Mouse (Mus musculus) neural tube, embryonic 14.5 days (tissue): ENCODE data around the gene C1qtnf5. TPM values are rescaled to one million over a fixed set of nuclear protein-coding genes. Genes with fewer than 3 reads are reported as not detected.

Source experiments
- ATAC-seq: fragments of 200-750 bp; cut with Nextera tagmentation; 2 replicates; pipeline ENCODE4 v1.8.0; 2017; ENCODE audit warnings: low read depth, mild to moderate bottlenecking, moderate TSS enrichment, moderate library complexity
- H3K27ac ChIP-seq: fragments of 300-500 bp; sonication (generic); 2 replicates; pipeline ENCODE4 v1.5.1; 2014; ENCODE audit warnings: low read depth, mild to moderate bottlenecking, control low read depth, low read length, moderate library complexity, mixed read lengths
- H3K27me3 ChIP-seq: fragments of 300-500 bp; sonication (generic); 2 replicates; pipeline ENCODE4 v1.6.1; 2014; ENCODE audit warnings: low read length; ENCODE audit not compliant: control insufficient read depth, insufficient read depth
- H3K36me3 ChIP-seq: fragments of 300-500 bp; sonication (generic); 2 replicates; pipeline ENCODE4 v1.6.1; 2014; ENCODE audit warnings: low read length, mixed read lengths; ENCODE audit not compliant: control insufficient read depth, insufficient read depth
- H3K4me1 ChIP-seq: fragments of 300-500 bp; sonication (generic); 2 replicates; pipeline ENCODE4 v1.6.1; 2014; ENCODE audit warnings: low read length; ENCODE audit not compliant: control insufficient read depth, insufficient read depth
- H3K4me2 ChIP-seq: fragments of 300-500 bp; sonication (generic); 2 replicates; pipeline ENCODE4 v1.6.1; 2014; ENCODE audit warnings: mild to moderate bottlenecking, low read depth, low read length, control low read depth
- H3K4me3 ChIP-seq: fragments of 300-500 bp; sonication (generic); 2 replicates; pipeline ENCODE4 v1.5.1; 2014; ENCODE audit warnings: low read depth, low read length, control low read depth, mixed read lengths
- H3K9ac ChIP-seq: fragments of 300-500 bp; sonication (generic); replicated peaks from 2 replicates; pipeline ENCODE4 v1.6.1; 2014; ENCODE audit warnings: low read depth, mild to moderate bottlenecking, control low read depth, low read length, mixed read lengths
- H3K9me3 ChIP-seq: fragments of 300-500 bp; sonication (generic); 2 replicates; pipeline ENCODE4 v1.6.1; 2016; ENCODE audit warnings: low read length; ENCODE audit not compliant: control insufficient read depth
- WGBS: fragments of 180-500 bp; shearing (Covaris S2); extraction: QIAGEN DNeasy Blood & Tissue Kit; methylation state at CpG from one replicate; pipeline ENCODE4 v1.1.7; 2014; 5-methylcytosine and 5-hydroxymethylcytosine counted together
- polyA plus RNA-seq: library from polyadenylated mRNA; unstranded; fragments of >200 nt; fragmentation: Nextera tagmentation; extraction: Ambion mirVana; gene quantifications from 2 replicates; pipeline ENCODE4 v1.2.1, GENCODE M21; 2014

C1qtnf5 gene
- polyA plus RNA-seq, 1 experiment from 2014 or later: 8.0 TPM

- H3K9me3 ChIP-seq: no peaks in the 10 kb centered on the region
- H3K27ac ChIP-seq: no peak overlapping the region
- H3K27me3 ChIP-seq: no peaks in the 10 kb centered on the region; the same call in 1 of the 2 replicates
- peaks cover 7% of the 10 kb centered on the region; the same call in 1 of the 2 replicates for H3K4me1 ChIP-seq
- no peak overlapping the region for H3K4me2 ChIP-seq
- no peak overlapping the region for H3K4me3 ChIP-seq
- no peaks in the 10 kb centered on the region for H3K36me3 ChIP-seq
- ATAC-seq: no peak
- WGBS: 85% methylated on average over 10 of the region's 10 CpGs
- H3K9ac ChIP-seq: no peak overlapping the region
Observed at GRCm38 (mm10) chr9:44078136-44078797, 28.8 kb upstream of the C1qtnf5 start.

GRCm38 (mm10) chr9:44078955-44079756, 27.9 kb upstream of the C1qtnf5 start:
- peaks cover 12% of the 10 kb centered on the region; the same call in 1 of the 2 replicates for H3K4me1 ChIP-seq
- no peaks in the 10 kb centered on the region for H3K36me3 ChIP-seq
- H3K9me3 ChIP-seq: no peaks in the 10 kb centered on the region
- H3K4me2 ChIP-seq: no peak overlapping the region
- no peak overlapping the region for H3K4me3 ChIP-seq
- ATAC-seq: peak; percentile 61; the same call in 1 of the 2 replicates
- H3K9ac ChIP-seq: no peak overlapping the region
- H3K27ac ChIP-seq: no peak overlapping the region
- 43% methylated on average over 16 of the region's 16 CpGs for WGBS
- H3K27me3 ChIP-seq: no peaks in the 10 kb centered on the region; the same call in 1 of the 2 replicates

- H3K4me1 ChIP-seq: peaks cover 14% of the 10 kb centered on the region; the same call in 1 of the 2 replicates
- WGBS: 77% methylated on average over 10 of the region's 10 CpGs
- H3K4me3 ChIP-seq: no peak overlapping the region
- ATAC-seq: no peak
- H3K27ac ChIP-seq: no peak overlapping the region
- no peak overlapping the region for H3K4me2 ChIP-seq
- no peaks in the 10 kb centered on the region for H3K9me3 ChIP-seq
- H3K9ac ChIP-seq: no peak overlapping the region
- H3K36me3 ChIP-seq: no peaks in the 10 kb centered on the region
- no peaks in the 10 kb centered on the region; the same call in 1 of the 2 replicates for H3K27me3 ChIP-seq
Observed at GRCm38 (mm10) chr9:44079997-44080780, 26.9 kb upstream of the C1qtnf5 start.

GRCm38 (mm10) chr9:44080953-44081352, 26.1 kb upstream of the C1qtnf5 start:
- no peak for ATAC-seq
- 66% methylated on average over 5 of the region's 5 CpGs for WGBS
- Histone ChIP-seq H3K36me3 (no peaks in the 10 kb centered on the region), H3K4me2 (no peak overlapping the region), H3K9ac (no peak overlapping the region), H3K9me3 (no peaks in the 10 kb centered on the region), H3K27me3 (no peaks in the 10 kb centered on the region; the same call in 1 of the 2 replicates), H3K27ac (no peak overlapping the region), H3K4me3 (no peak overlapping the region), H3K4me1 (peaks cover 14% of the 10 kb centered on the region; the same call in 1 of the 2 replicates)

- H3K36me3 ChIP-seq: no peaks in the 10 kb centered on the region
- no peaks in the 10 kb centered on the region for H3K9me3 ChIP-seq
- ATAC-seq: no peak
- no peak overlapping the region for H3K9ac ChIP-seq
- no peak overlapping the region for H3K4me3 ChIP-seq
- no peak overlapping the region for H3K27ac ChIP-seq
- peaks cover 14% of the 10 kb centered on the region; the same call in 1 of the 2 replicates for H3K4me1 ChIP-seq
- H3K4me2 ChIP-seq: no peak overlapping the region
- 62% methylated on average over 5 of the region's 5 CpGs for WGBS
- H3K27me3 ChIP-seq: no peaks in the 10 kb centered on the region; the same call in 1 of the 2 replicates
Observed at GRCm38 (mm10) chr9:44081581-44081980, 25.5 kb upstream of the C1qtnf5 start.

GRCm38 (mm10) chr9:44082266-44082665, 24.8 kb upstream of the C1qtnf5 start:
- Histone ChIP-seq H3K4me3 (no peak overlapping the region), H3K27me3 (no peaks in the 10 kb centered on the region; the same call in 1 of the 2 replicates), H3K27ac (no peak overlapping the region), H3K4me1 (peaks cover 14% of the 10 kb centered on the region; the same call in 1 of the 2 replicates), H3K9ac (no peak overlapping the region), H3K4me2 (no peak overlapping the region), H3K9me3 (no peaks in the 10 kb centered on the region), H3K36me3 (no peaks in the 10 kb centered on the region)
- no peak for ATAC-seq
- WGBS: 87% methylated on average over 5 of the region's 5 CpGs

- WGBS: 8% methylated on average over 23 of the region's 23 CpGs
- no peaks in the 10 kb centered on the region for H3K9me3 ChIP-seq
- H3K4me2 ChIP-seq: peak overlapping the region; percentile 99
- no peak overlapping the region for H3K27ac ChIP-seq
- no peak overlapping the region for H3K9ac ChIP-seq
- no peaks in the 10 kb centered on the region for H3K36me3 ChIP-seq
- peaks cover 13% of the 10 kb centered on the region; the same call in 1 of the 2 replicates for H3K4me1 ChIP-seq
- H3K27me3 ChIP-seq: peaks cover 3% of the 10 kb centered on the region
- no peak overlapping the region; the same call in 1 of the 2 replicates for H3K4me3 ChIP-seq
- no peak for ATAC-seq
Observed at GRCm38 (mm10) chr9:44083392-44084121, 23.5 kb upstream of the C1qtnf5 start.

GRCm38 (mm10) chr9:44084236-44084635, 22.8 kb upstream of the C1qtnf5 start:
- 2% methylated on average over 14 of the region's 14 CpGs for whole genome bisulfite sequencing
- Histone ChIP-seq H3K9me3 (no peaks in the 10 kb centered on the region), H3K36me3 (no peaks in the 10 kb centered on the region), H3K4me3 (peak overlapping the region; percentile 48), H3K9ac (no peak overlapping the region; the same call in 1 of the 2 replicates), H3K27ac (no peak overlapping the region), H3K4me1 (peaks cover 7% of the 10 kb centered on the region; the same call in 1 of the 2 replicates), H3K4me2 (peak overlapping the region; percentile 99), H3K27me3 (peaks cover 3% of the 10 kb centered on the region)
- 0 out of 2 replicates have a peak, but pooled peaks have one; percentile 18 for ATAC-seq
